Mouse (Mus musculus): ENCODE data around the gene Agap2.

Agap2 gene

GRCm38 (mm10) chr10:127076082-127076481 lies 998 bp downstream of the Agap2 start:
- no peak for DNase-seq (ENCODE audit: low spot score in 2 of 2)

- no peak for DNase-seq (ENCODE audit: low spot score in 2 of 2)
Measured at GRCm38 (mm10) chr10:127077515-127077914, 2.4 kb downstream of the Agap2 start.

DNA sequence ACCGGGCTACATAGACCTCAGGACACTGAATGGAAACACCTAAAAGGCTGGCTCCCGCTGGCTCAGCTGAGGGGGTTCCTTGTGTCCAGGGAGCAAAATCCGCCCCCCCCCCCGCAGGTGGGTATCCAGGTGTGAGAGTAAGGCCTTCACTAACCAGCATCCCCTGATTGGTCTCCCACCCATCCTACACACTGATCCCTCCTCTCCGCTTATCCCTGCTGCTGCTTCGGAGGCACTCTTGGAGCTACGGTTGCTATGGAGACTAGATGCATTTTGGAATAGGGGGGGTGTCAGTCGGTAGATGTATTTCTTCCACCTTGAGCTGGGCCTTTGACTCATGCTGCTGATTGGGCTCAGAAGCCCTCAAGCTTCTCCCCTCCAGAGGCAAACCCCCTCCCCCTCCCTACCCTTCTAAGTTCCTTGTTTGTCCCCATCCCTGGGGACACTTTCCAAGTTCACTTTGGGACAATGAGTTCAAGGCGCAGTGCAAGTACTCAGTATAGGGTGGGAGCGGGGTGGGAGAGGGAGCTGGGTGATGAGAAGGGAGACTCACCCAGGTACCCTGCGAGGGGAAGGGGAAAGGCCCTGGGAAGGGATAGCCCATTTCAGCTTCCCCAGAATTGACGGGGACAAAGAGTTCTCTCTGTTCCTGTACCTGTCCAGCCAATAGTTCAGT lies 3.1 kb downstream of the Agap2 start:
- no peak for DNase-seq (ENCODE audit: low spot score in 2 of 2)

- no peak for DNase-seq (ENCODE audit: low spot score in 2 of 2)
Measured at GRCm38 (mm10) chr10:127078677-127079575, 3.8 kb downstream of the Agap2 start.

DNA sequence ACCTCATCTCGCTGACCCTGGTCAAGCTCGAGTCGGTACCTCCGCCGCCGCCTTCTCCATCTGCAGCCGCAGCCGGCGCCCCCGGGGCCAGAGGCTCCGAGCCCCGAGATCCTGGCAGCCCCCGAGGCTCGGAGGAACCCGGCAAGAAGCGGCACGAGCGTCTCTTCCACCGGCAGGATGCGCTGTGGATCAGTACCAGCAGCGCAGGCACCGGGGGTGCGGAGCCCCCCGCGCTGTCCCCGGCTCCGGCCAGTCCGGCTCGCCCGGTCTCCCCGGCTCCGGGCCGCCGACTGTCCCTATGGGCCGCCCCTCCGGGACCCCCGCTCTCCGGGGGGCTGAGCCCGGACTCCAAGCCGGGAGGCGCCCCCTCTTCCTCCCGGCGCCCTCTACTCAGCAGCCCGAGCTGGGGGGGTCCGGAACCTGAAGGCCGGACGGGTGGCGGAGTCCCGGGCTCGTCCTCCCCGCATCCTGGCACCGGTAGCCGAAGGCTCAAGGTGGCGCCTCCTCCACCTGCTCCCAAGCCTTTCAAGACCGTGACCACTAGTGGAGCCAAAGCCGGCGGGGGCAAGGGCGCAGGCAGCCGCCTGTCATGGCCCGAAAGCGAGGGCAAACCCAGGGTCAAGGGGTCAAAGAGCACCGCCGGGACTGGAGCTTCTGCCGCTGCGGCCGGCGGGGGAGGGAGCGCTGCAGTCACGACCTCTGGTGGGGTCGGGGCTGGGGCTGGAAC lies 4.7 kb downstream of the Agap2 start:
- no peak for DNase-seq (ENCODE audit: low spot score in 2 of 2)

- no peak for DNase-seq (ENCODE audit: low spot score in 2 of 2)
Measured at GRCm38 (mm10) chr10:127080901-127081780, 6.1 kb downstream of the Agap2 start.

GRCm38 (mm10) chr10:127081996-127082620 lies 7.0 kb downstream of the Agap2 start:
- DNase-seq (ENCODE audit: low spot score in 2 of 2), result no peak

GRCm38 (mm10) chr10:127083292-127083914 lies 8.3 kb downstream of the Agap2 start:
- no peak for DNase-seq (ENCODE audit: low spot score in 2 of 2)

- DNase-seq (ENCODE audit: low spot score in 2 of 2), result no peak
Measured at GRCm38 (mm10) chr10:127083915-127084306, 8.8 kb downstream of the Agap2 start.

DNA sequence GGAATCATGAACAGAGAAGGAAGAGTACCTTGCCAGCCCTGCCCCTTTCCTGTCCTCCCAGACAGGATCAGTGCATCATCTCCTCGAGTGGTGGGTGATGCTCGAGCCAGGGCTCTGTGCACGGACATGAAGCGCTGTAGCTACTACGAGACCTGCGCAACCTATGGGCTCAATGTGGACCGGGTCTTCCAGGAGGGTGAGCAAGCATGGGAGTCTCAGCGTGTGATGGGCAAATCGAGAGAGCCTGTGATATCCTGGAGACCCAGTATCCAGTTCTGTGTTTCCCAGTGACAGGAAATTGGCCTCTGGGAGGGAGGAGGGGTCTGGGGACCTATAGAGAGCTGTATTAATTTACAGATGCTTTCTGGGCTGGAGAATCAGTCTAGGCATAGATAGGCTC lies 10.0 kb downstream of the Agap2 start:
- DNase-seq (ENCODE audit: low spot score in 2 of 2), result no peak

GRCm38 (mm10) chr10:127085633-127086032 lies 10.5 kb downstream of the Agap2 start:
- no peak for DNase-seq (ENCODE audit: low spot score in 2 of 2)

GRCm38 (mm10) chr10:127090560-127091411 lies 15.7 kb downstream of the Agap2 start:
- peak; percentile 26 to 49 for DNase-seq (ENCODE audit: low spot score in 2 of 2)

GRCm38 (mm10) chr10:127091507-127092396 lies 16.7 kb downstream of the Agap2 start:
- no peak for DNase-seq (ENCODE audit: low spot score in 2 of 2)

DNA sequence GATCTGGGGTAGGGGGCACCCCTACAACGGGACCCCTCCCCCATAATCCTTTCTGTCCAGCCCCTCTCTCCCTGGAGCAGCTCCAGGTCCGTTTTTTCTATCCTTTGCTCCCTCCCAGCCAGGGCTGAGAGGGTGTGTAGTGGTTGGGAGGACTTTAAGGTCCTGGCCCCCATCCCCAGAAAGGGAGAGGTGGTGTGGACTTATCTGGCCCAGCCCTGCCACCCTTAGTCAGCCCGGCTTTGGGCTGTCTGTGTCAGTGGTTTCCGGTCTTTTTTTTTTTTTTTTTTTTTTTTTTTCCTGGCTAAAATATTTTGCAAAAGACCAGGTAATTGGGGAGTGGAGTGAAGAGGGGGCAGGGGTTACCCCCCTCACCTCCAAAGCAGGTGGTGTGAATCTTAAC lies 17.7 kb downstream of the Agap2 start:
- DNase-seq (ENCODE audit: low spot score in 2 of 2), result no peak

- no peak for DNase-seq (ENCODE audit: low spot score in 2 of 2)
Measured at GRCm38 (mm10) chr10:127094382-127094802, 19.3 kb downstream of the Agap2 start.

DNA sequence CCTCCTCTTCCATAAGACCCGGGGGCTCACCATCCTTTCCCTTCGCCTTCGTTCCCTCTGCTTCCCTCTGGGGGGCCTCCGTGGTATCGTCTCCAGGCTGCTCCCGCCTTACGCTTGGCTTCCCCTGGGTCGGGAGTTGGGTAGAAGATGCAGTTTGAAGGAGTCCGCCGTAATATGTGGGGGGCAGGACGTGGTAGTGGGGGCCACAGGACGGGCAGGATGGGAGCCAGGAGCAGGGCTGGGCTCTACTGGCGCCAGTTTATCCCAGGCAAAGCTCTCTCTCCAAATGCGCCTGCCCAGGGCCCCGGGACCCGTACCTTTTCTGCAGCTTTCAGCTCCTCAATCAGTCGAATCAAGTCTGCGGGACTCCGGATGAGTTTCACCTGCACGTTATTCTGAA lies 23.4 kb downstream of the Agap2 start:
- DNase-seq (ENCODE audit: low spot score in 2 of 2), result no peak

- DNase-seq (ENCODE audit: low spot score in 2 of 2), result no peak
Measured at GRCm38 (mm10) chr10:127099191-127099590, 24.1 kb downstream of the Agap2 start.

GRCm38 (mm10) chr10:127099868-127100267 lies 24.8 kb downstream of the Agap2 start:
- DNase-seq (ENCODE audit: low spot score in 2 of 2), result no peak

Data from urinary bladder, postnatal 36 days (tissue).